Mouse (Mus musculus) gastrocnemius, postnatal 36 days (tissue): ENCODE data around the gene Ifi204. TPM values are rescaled to one million over a fixed set of nuclear protein-coding genes. Genes with fewer than 3 reads are reported as not detected.
A peak's percentile ranks its signal among the peaks of the same experiment; 100 is the strongest.
"Not testable (repeated sequence)": the region's sequence is repeated elsewhere in the genome, so short reads cannot be mapped to it uniquely, and the experiment has no call there.

Experiments
- DNase-seq, 2 experiments: peaks; one replicate each; pipeline ENCODE4 v3.0.0; 2022
- intact Hi-C: fragments of 180-260 bp; cut with DNase I; formaldehyde crosslinking; loops from one replicate; pipeline ENCODE4 v1.15.1; 2025
- long read RNA-seq, 2 experiments: library from polyadenylated mRNA; stranded (forward); transcript quantifications; one replicate each; pipeline ENCODE4 v2.0.0; 2021
- total RNA-seq, 2 experiments: library from RNA; stranded (reverse); gene quantifications; 2 replicates each; pipeline ENCODE4 v1.2.3; 2021

The Ifi204 gene
- 1 to 10 TPM; 1.9 to 3.4 TPM for total RNA-seq
- long read RNA-seq, experiment 1, partial matches to known transcripts, result 7 of 7 reads
- long read RNA-seq, experiment 1, other reads (novel, unspliced or antisense), result 0 of 7 reads
- long read RNA-seq, experiment 2, result 0 reads

DNA sequence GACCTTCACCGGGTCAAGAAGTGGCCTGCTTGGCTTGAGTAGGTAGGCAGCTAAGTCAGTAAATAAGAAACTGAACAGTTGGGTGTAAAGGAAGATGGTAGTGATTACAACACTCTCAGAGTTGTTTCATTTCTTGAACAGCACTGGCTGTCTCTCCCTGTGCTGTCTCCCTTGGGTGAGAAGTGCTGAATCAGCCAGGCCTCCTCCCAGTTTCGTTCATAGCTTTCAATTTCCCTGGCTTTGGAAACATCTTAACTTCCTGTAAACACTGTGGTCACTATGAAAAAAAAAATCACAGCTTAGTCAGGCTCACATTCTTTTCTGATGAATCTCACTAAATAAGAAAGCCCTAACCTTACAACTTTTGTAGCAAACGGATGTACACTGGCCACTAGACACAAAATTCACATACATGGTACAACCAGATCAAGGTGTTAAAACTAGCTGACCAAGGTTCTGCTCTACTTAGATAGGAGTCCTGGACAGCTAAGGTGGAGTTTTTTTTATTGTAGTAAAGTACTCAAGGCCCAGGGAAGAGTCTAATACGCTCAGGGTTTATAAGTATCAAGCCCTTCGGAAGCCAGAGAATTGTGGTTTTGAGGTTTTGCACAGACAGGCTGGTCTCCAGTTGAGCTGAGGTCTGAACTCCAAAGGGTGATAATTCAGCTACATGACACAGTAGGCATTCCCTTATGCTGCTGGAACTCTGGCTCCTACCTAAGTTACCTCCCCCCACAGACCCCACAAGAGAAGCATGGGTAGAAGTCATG, at the start of gene Ifi204:
Gene Ifi204, minus strand, starts transcription at position 96 of the 770 bp plus-strand sequence.
- intact Hi-C loops, result not testable (repeated sequence)
- peak; percentile 18 to 55 for DNase-seq

DNA sequence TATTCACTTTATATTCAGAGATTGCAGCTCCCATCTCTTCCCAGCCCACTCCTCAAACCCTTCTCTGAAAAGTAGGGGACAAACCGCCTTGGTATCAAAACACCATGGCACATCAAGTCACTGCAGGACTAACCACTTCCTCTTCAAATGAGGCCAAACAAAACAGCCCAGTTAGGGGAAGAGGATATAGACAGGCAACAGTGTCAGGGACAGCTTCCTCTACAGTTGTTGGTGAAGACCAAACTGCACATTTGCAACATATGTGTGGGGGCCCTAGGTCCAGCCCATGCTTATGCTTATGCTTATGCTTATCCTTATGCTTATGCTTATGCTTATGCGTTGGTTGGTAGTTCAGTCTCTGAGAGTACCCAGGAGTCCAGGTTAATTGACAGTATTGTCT, 42.6 kb upstream of the Ifi204 start:
- intact Hi-C loops, result not testable (repeated sequence)

DNA sequence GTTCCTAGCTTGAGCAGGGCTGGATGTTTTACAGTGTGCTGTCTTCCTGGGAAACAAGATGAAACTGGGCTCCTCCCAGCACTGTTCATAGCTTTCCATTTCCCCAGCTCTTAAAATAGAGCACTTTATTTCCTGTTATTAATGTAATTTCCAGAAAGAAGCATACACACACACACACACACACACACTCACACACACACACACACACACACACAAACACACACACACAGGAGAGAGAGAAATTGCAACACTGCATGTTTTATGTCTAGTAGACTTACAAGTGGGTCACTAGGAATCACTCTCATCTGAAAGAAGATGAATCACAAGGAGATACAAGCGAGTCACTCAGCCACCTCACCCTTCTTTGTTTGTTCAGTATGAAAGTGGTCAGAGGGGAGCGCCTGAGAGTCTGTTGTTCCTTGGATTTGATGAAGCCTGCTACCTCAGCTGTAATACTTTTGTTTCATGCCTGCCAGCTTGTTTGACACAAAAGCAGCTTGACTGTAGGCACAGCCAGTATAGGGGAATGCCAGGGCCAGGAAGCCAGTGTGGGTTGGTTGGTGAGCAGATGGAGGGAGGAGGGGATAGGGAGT, 36.0 kb upstream of the Ifi204 start:
- DNase-seq, intact Hi-C loops: not testable (repeated sequence)

More for the DNA sequence above, 42.6 kb upstream of the Ifi204 start:
- not testable (repeated sequence) for DNase-seq

DNA sequence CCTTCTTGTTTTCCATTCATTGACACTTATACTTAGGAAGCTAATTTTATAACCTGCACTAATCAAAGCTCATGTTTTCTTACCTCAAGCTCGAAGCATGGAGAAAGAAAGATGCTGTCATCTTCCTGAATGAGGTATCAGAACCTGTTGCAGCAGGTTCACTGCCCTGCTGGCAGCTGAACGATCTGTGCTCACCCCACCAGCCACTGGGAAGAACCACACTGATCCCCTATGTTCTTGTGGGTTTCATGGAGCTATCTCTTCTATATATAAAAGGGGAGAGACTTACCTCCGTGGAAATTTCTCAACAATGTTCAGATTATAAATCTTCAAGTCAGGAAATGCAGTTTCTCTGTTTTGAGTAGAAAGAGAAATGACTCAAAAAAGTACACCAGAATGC, 35.5 kb upstream of the Ifi204 start:
- intact Hi-C loops, DNase-seq: not testable (repeated sequence)

DNA sequence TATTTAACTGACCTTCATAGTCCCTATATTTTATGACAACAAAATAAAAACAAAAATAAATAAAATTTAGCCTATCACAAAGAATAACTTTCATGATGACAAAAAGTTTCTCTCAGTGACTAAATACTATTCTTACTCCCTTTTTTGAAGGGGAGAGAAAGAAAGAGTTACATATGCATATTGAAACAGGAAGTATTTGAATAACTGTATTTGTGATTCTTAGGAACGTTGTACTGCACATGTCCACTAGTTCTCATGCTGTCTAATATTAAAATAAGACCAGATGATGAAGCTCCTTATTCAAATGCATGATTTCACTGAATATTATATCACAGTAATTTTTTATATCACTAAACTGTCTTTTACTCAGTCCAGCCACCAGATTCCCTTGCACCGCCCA, 35.0 kb upstream of the Ifi204 start:
- intact Hi-C loops, DNase-seq: not testable (repeated sequence)

DNA sequence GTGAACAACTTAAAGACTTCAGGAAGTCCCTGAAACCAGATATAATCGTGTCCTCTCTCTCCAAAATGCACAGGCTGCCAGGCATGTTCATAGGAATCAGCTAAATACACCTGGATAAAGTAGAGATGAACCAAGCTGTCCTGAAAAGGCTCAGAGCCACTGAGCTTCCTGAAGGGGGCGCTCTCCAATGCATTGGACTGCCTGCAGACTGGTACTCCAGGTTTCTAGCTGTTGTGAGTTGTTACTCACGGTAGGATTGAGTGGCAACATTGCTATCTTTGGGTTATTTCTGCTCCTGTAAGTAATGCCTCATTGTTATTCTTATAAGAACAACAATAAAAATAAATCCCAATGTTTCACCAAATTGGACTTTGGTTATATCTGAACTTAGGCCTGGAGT, 6.7 kb upstream of the Ifi204 start:
- intact Hi-C loops, DNase-seq: not testable (repeated sequence)

DNA sequence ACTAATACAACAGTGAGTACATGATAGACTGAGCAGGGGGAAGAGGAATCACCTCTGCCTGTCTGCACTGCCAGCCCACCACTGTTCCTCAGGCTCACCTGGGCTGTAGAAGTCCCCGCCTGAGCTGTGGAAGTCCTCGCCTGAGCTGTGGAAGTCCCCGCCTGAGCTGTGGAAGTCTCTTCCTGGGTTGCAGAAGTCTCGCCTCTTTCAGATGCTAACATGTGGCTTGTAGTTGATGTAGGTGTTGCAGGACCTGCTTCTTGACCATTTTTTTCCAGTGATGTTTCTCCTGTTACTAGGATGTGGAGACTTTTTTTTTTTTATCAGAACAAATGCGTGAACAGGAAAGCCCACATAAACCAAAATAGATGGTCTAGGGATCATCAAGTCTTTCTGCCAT, 6.7 kb downstream of the Ifi204 start:
- DNase-seq, intact Hi-C loops: not testable (repeated sequence)

DNA sequence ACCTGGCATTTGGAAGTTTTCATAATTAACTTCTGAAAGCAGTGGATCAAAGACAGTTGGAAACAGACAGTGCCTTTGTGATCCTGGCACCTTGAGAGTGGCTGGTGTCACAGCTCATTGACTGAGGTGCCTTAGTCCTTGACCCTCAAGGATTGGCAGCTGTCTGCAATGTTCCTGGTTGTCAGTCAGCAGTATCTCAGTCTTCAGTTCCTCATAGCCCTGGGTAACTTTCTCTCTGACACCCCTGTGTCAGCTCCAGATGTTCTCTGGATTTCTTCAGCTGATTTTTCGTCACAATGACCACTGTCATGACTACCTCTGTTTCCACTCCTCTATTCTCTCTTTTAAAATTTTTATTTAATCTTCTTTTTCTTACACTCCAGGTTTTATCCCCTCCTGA, 24.5 kb downstream of the Ifi204 start:
- DNase-seq, result no peak
- intact Hi-C loops, result no loop called here

DNA sequence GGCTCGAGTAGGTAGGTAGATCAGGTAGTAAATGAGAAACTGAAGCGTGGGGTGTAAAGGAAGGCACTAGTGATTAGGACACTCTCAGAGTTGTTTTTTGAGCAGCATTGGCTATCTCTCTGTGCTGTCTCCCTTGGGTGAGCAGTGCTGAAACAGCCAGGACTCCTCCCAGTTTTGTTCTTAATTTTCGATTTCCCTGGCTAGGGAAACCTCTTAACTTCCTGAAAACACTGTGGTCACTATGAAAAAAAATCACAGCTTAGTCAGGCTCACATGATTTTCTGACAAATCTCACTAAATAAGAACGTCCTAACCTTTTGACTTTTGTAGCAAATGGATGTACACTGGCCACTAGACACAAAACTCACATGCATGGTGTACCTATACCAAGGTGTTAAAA, 25.1 kb downstream of the Ifi204 start, which contains the start of gene Ifi207:
Gene Ifi207, minus strand, starts transcription at position 92 of the 400 bp plus-strand sequence.
- intact Hi-C loops, result no loop called here
- DNase-seq, result peak in 1 of 2 experiments; percentile 18

DNA sequence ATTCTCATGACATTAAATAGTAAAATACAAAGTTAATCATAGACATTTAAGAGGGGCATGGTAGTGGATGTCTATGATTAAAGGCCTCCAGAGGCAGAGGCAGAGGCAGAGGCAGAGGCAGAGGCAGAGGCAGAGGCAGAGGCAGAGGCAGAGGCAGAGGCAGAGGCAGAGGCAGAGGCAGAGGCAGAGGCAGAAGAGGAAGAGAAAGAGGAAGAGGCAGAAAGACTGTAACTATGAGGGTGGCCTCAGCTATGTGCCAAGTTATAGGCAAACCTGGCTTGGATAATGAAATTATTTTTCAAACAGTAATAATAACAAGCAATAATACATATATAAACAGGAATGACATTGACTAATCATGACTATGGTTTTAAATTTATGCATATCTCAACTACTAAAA, 26.2 kb downstream of the Ifi204 start:
- intact Hi-C loops, result no loop called here
- DNase-seq, result no peak

DNA sequence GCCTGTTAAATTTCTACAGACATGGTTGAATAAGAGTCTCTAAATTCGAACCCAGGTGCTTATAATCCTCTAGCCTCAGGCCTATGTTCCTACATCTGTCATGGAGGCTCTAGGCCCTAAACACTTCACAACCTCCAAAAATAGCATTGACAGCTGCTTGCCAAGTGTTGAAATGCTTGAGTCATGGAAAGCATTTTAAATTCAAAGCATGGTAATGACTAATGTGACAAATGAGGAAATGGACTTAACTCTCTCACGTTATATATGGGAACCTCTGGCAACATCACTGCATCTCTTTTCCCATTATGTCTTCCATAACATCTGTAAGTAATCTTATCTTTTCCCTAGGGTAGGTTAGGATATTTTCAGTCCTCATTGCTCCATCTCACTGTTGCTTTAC, 29.8 kb downstream of the Ifi204 start:
- intact Hi-C loops, result no loop called here
- DNase-seq, result no peak

DNA sequence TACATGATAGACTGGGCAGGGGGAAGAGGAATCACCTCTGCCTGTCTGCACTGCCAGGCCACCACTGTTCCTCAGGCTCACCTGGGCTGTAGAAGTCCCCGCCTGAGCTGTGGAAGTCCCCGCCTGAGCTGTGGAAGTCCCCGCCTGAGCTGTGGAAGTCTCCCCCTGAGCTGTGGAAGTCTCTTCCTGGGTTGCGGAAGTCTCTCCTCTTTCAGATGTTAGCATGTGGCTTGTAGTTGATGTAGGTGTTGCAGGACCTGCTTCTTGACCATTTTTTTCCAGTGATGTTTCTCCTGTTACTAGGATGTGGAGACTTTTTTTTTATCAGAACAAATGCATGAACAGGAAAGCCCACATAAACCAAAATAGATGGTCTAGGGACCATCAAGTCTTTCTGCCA, 31.7 kb downstream of the Ifi204 start:
- DNase-seq, intact Hi-C loops: not testable (repeated sequence)

DNA sequence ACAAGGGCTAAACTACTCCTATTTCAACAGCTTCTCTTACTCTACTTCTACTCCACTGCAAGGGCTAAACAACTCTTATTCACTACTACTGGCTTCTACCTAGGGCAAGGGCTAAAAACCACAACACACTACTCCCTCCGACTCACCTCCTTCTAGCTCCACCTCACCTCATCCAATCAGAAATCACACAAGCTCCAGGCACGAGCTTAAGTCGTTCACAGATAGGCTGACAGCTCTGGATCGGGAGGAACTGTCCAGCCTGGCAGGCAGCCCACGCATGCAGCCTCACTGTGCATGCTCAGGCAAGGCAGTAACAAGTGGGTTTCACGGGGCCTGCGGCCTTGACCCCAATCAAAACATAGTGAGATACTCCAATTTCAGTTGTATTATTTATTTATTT, 33.5 kb downstream of the Ifi204 start:
- no peak for DNase-seq
- intact Hi-C loops, result no loop called here

Other genes with a start within 250 kb of the Ifi204 start
- not detected for gene Ifi214, start 231.0 kb downstream of the Ifi204 start, total RNA-seq
- gene Ifi213, start 167.7 kb downstream of the Ifi204 start, total RNA-seq, result not detected
- gene Ifi209, start 136.0 kb downstream of the Ifi204 start, total RNA-seq, result under 1 TPM; 0.15 to 0.20 TPM
- gene Ifi208, start 93.3 kb downstream of the Ifi204 start, total RNA-seq, result under 1 TPM; 0.07 to 0.10 TPM
- gene Ifi207, start 25.2 kb downstream of the Ifi204 start, total RNA-seq, result 1 to 10 TPM; 2.5 to 3.2 TPM
- gene Ifi211, start 146.1 kb upstream of the Ifi204 start, total RNA-seq, result 1 to 10 TPM in 1 of 2 experiments, under 1 TPM in 1; 0.84 to 1.2 TPM
- gene Mndal, start 175.5 kb upstream of the Ifi204 start, total RNA-seq, result 1 to 10 TPM; 2.7 to 5.2 TPM
- 1 to 10 TPM; 3.3 to 3.9 TPM for gene Ifi203, start 175.7 kb upstream of the Ifi204 start, total RNA-seq
- not detected for gene Ifi202b, start 215.8 kb upstream of the Ifi204 start, total RNA-seq